In the genomic region with DNA sequence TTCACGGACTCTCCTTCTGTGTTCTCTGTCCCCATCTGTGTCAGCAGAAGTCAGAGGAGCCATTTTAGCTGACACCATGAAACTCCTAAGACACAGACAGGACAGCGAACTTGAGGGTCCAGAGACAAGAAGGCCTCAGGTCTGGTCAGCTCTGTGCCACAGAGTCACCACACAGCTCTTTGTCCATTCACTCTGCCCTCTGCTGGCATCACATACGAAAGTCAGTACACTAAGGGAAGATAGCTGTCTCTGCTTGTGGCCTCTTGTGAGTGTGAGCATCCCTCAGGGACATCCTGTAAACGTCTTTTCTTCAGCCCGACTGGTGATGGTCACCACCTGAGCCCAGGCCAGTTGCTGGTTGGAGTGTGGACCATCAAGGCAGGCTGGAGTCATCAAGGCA, we compare ENCODE assay signal across 14 mouse cellular contexts.
DNase-seq lines count a peak whose midpoint lies in the region; ATAC-seq and TF ChIP-seq lines count a peak whose summit lies in the region.
"Had no signal": no experiment of that assay in that cellular context is flagged by ENCODE, and none has a peak within 500 bp of the region (broad histone marks: within the 10 kb centered on the region; RNA-seq: fewer than 3 reads in every experiment).

No protein-coding gene starts in this region.

- no peak for TF ChIP-seq POLR2A in brain, embryonic 14.5 days (IDR thresholded peaks at IDR 0.05; ENCODE audit: borderline replicate concordance, extremely low read depth, insufficient read depth, insufficient read length, poor library complexity, severe bottlenecking)

- no peaks in the 10 kb centered on the region for H3K27me3 ChIP-seq in hindbrain, embryonic 10.5 days (ENCODE audit: insufficient read depth, poor library complexity, severe bottlenecking)
- no peaks in the 10 kb centered on the region for H3K27me3 ChIP-seq in hindbrain, embryonic 16.5 days (replicated peaks; ENCODE audit: control insufficient read depth, insufficient read depth, low read length)
- H3K27me3 ChIP-seq in liver, embryonic 14.5 days (ENCODE audit: control insufficient read depth, insufficient read depth, low read length): no peaks in the 10 kb centered on the region
- H3K27me3 ChIP-seq in heart, embryonic 12.5 days (replicated peaks): no peaks in the 10 kb centered on the region
- H3K27me3 ChIP-seq: lung, embryonic 15.5 days had no signal

- H3K27ac ChIP-seq in hindbrain, embryonic 10.5 days: 0 out of 2 replicates have a peak overlapping the region, but pooled peaks have one; percentile 23
- H3K27ac ChIP-seq in hindbrain, embryonic 16.5 days (ENCODE audit: low read depth, low read length): no peak overlapping the region
- H3K27ac ChIP-seq in liver, embryonic 14.5 days: no peak overlapping the region
- no peak overlapping the region for H3K27ac ChIP-seq in heart, embryonic 12.5 days (ENCODE audit: poor library complexity, severe bottlenecking)
- H3K27ac ChIP-seq: embryonic facial prominence, embryonic 13.5 days; lung, embryonic 15.5 days had no signal

- H3K4me3 ChIP-seq in hindbrain, embryonic 10.5 days: no peak overlapping the region
- no peak overlapping the region for H3K4me3 ChIP-seq in hindbrain, embryonic 16.5 days (ENCODE audit: low read length)
- H3K4me3 ChIP-seq in liver, embryonic 14.5 days (ENCODE audit: insufficient read depth in 1 of 2, low read depth in 2 of 2, low read length in 2 of 2): no peak overlapping the region
- H3K4me3 ChIP-seq in heart, embryonic 12.5 days: no peak overlapping the region
- H3K4me3 ChIP-seq: embryonic facial prominence, embryonic 13.5 days; lung, embryonic 15.5 days had no signal

- no peak for TF ChIP-seq EP300 in liver, embryonic 14.5 days (IDR thresholded peaks at IDR 0.05; ENCODE audit: low read depth)

- WGBS in hindbrain, embryonic 10.5 days: 70% methylated on average over 5 of the region's 5 CpGs
- WGBS in hindbrain, embryonic 16.5 days: 55% methylated on average over 5 of the region's 5 CpGs
- WGBS in liver, embryonic 14.5 days (ENCODE audit: insufficient replicate concordance): 47% methylated on average over 5 of the region's 5 CpGs
- 67% methylated on average over 5 of the region's 5 CpGs for WGBS in heart, embryonic 12.5 days

- H3K36me3 ChIP-seq in hindbrain, embryonic 10.5 days: no peaks in the 10 kb centered on the region
- no peaks in the 10 kb centered on the region for H3K36me3 ChIP-seq in hindbrain, embryonic 16.5 days (ENCODE audit: control insufficient read depth, insufficient read depth, low read length)
- no peaks in the 10 kb centered on the region for H3K36me3 ChIP-seq in liver, embryonic 14.5 days (replicated peaks; ENCODE audit: control insufficient read depth, insufficient read depth, low read depth)
- no peaks in the 10 kb centered on the region for H3K36me3 ChIP-seq in heart, embryonic 12.5 days
- H3K36me3 ChIP-seq: embryonic facial prominence, embryonic 13.5 days; lung, embryonic 15.5 days had no signal

- 0 out of 2 replicates have a peak, but pooled peaks have one; percentile 9 for TF ChIP-seq CTCF in liver, embryonic 14.5 days (IDR thresholded peaks at IDR 0.05; ENCODE audit: low read depth)
- peak; percentile 38; the same call in 1 of the 2 replicates for TF ChIP-seq CTCF in brain, embryonic 14.5 days (IDR thresholded peaks at IDR 0.05; ENCODE audit: borderline replicate concordance, extremely low read depth, insufficient read depth, insufficient read length)

- no peaks in the 10 kb centered on the region for H3K9me3 ChIP-seq in hindbrain, embryonic 10.5 days
- no peaks in the 10 kb centered on the region for H3K9me3 ChIP-seq in hindbrain, embryonic 16.5 days (ENCODE audit: control insufficient read depth, low read length)
- H3K9me3 ChIP-seq in liver, embryonic 14.5 days (ENCODE audit: control insufficient read depth, low read length): no peaks in the 10 kb centered on the region
- H3K9me3 ChIP-seq in heart, embryonic 12.5 days (replicated peaks): no peaks in the 10 kb centered on the region
- H3K9me3 ChIP-seq: embryonic facial prominence, embryonic 13.5 days; lung, embryonic 15.5 days had no signal

- DNase-seq in hindbrain, embryonic 10.5 days (ENCODE audit: low spot score): no peak
- no peak for DNase-seq in liver, embryonic 14.5 days (ENCODE audit: low read depth in 3 of 3, low spot score in 3 of 3)
- DNase-seq in liver: no peak
- DNase-seq in 416B (ENCODE audit: low read depth): peak; percentile 13
- DNase-seq in brain, embryonic 14.5 days (ENCODE audit: low read depth): no peak
- DNase-seq: gastrocnemius, postnatal 25 days; heart, postnatal 36 days; thymus, postnatal 25 days had no signal

- no peak overlapping the region for H3K9ac ChIP-seq in hindbrain, embryonic 16.5 days (ENCODE audit: low read depth, low read length)
- H3K9ac ChIP-seq in liver, embryonic 14.5 days (replicated peaks): no peak overlapping the region
- no peak overlapping the region for H3K9ac ChIP-seq in heart, embryonic 12.5 days
- H3K9ac ChIP-seq: embryonic facial prominence, embryonic 13.5 days; lung, embryonic 15.5 days had no signal

- peaks cover 25% of the 10 kb centered on the region for H3K4me1 ChIP-seq in hindbrain, embryonic 10.5 days (replicated peaks)
- peaks cover 8% of the 10 kb centered on the region for H3K4me1 ChIP-seq in hindbrain, embryonic 16.5 days (ENCODE audit: control insufficient read depth, insufficient read depth, low read depth, low read length)
- no peaks in the 10 kb centered on the region for H3K4me1 ChIP-seq in liver, embryonic 14.5 days (replicated peaks; ENCODE audit: control insufficient read depth in 2 of 2, insufficient read depth in 2 of 2, low read length in 1 of 2)
- peaks cover 9% of the 10 kb centered on the region; the same call in 1 of the 2 replicates for H3K4me1 ChIP-seq in heart, embryonic 12.5 days (replicated peaks)

- no peak overlapping the region for H3K4me2 ChIP-seq in hindbrain, embryonic 16.5 days (ENCODE audit: low read length)
- H3K4me2 ChIP-seq in liver, embryonic 14.5 days (ENCODE audit: low read depth): no peak overlapping the region
- no peak overlapping the region for H3K4me2 ChIP-seq in heart, embryonic 12.5 days
- H3K4me2 ChIP-seq: embryonic facial prominence, embryonic 13.5 days; lung, embryonic 15.5 days had no signal

- no peak for ATAC-seq in hindbrain, embryonic 16.5 days
- no peak for ATAC-seq in liver, embryonic 14.5 days (ENCODE audit: insufficient read depth)
- ATAC-seq in heart, embryonic 12.5 days (ENCODE audit: insufficient number of reproducible peaks, low FRiP score): no peak
- ATAC-seq in frontal cortex, adult (ENCODE audit: low TSS enrichment): no peak
- ATAC-seq: midbrain, embryonic 16.5 days had no signal
